In genomic region chr11:115884361-115884760, GRCm38 (mm10) we compare ENCODE assay signal across 30 mouse cellular contexts. TPM values are rescaled to one million over a fixed set of nuclear protein-coding genes. Genes with fewer than 3 reads are reported as not detected.
A peak's percentile ranks its signal among the peaks of the same experiment; 100 is the strongest.
DNase-seq lines count a peak whose midpoint lies in the region; ATAC-seq and TF ChIP-seq lines count a peak whose summit lies in the region.
"Had no signal": no experiment of that assay in that cellular context is flagged by ENCODE, and none has a peak within 500 bp of the region (broad histone marks: within the 10 kb centered on the region; RNA-seq: fewer than 3 reads in every experiment).

No protein-coding gene starts in this region.

- intact Hi-C loops in heart, postnatal 14 days (cut with DNase I) = no loop called here

- DNase-seq in kidney, adult 9 months = peak; percentile 73
- DNase-seq in kidney, postnatal 14 days = no peak
- DNase-seq in R1 (ENCODE audit: low read depth, low spot score) = peak; percentile 75
- no peak for DNase-seq in lung, adult 18-20 months
- DNase-seq in heart, postnatal 14 days = no peak
- DNase-seq: adrenal gland, postnatal 36 days; cerebellum, adult 18-20 months; cerebellum, postnatal 10 days; gastrocnemius, postnatal 14 days; layer of hippocampus, postnatal 36 days; liver, embryonic 13.5 days; lung, adult 2 months; lung, postnatal 10 days; midbrain, embryonic 14.5 days; thymus, adult 18-20 months; thymus, postnatal 25 days had no signal

- whole genome bisulfite sequencing in small intestine, adult 2 months = 49% methylated on average over 3 of the region's 3 CpGs

- no peak for TF ChIP-seq POLR2A in small intestine, adult 2 months (IDR thresholded peaks at IDR 0.05; ENCODE audit: low read depth, low read length)

- no peak for ATAC-seq in erythroid progenitor cell, adult 5-6 weeks (replicated peaks; ENCODE audit: low FRiP score, poor library complexity, severe bottlenecking)
- ATAC-seq: CD4-positive, CD25-positive, alpha-beta regulatory T cell, adult 4 months; forebrain, embryonic 13.5 days; hindbrain, embryonic 16.5 days had no signal

- H3K27me3 ChIP-seq in small intestine, adult 2 months (ENCODE audit: control insufficient read depth, insufficient read depth, low read length) = no peaks in the 10 kb centered on the region

- TF ChIP-seq CTCF in small intestine, adult 2 months (IDR thresholded peaks at IDR 0.05; ENCODE audit: extremely low read depth, insufficient read length, insufficient replicate concordance, low read depth, low read length) = no peak

- peak overlapping the region; percentile 34; the same call in 1 of the 2 replicates for H3K27ac ChIP-seq in small intestine, adult 2 months (ENCODE audit: insufficient read depth, low read depth, low read length)
- H3K27ac ChIP-seq: forebrain, embryonic 13.5 days; limb, embryonic 10.5 days; limb, embryonic 15.5 days; liver, embryonic 13.5 days; stomach, embryonic 15.5 days had no signal

- peaks cover 22% of the 10 kb centered on the region for H3K4me1 ChIP-seq in small intestine, adult 2 months (ENCODE audit: control insufficient read depth, insufficient read depth, insufficient read length, low read length)
- H3K4me1 ChIP-seq: forebrain, embryonic 13.5 days; limb, embryonic 15.5 days; stomach, embryonic 15.5 days had no signal

- H3K36me3 ChIP-seq in small intestine, adult 2 months (ENCODE audit: control insufficient read depth, insufficient read depth, low read length) = peaks cover 88% of the 10 kb centered on the region
- H3K36me3 ChIP-seq: G1E; limb, embryonic 10.5 days; limb, embryonic 15.5 days; liver, embryonic 13.5 days; stomach, embryonic 15.5 days had no signal

- H3K4me3 ChIP-seq in small intestine, adult 2 months (ENCODE audit: low read depth, low read length) = no peak overlapping the region
- H3K4me3 ChIP-seq: forebrain, embryonic 13.5 days; limb, embryonic 10.5 days; limb, embryonic 15.5 days; liver, embryonic 13.5 days; stomach, embryonic 15.5 days had no signal

RNA-seq across cellular contexts. Expression of gene Smim5, which starts 15.4 kb away (rescaled TPM):
- polyA plus RNA-seq in small intestine, adult 2 months (2012; rRNA removed) = 0.72 and 2.2 TPM in 2 replicates
- 37.7 and 44.7 TPM in 2 replicates for total RNA-seq in erythroid progenitor cell, adult 5-6 weeks (2015; ENCODE audit: low replicate concordance)
- 27.1 and 64.4 TPM in 2 replicates for total RNA-seq in erythroid progenitor cell, adult 5-6 weeks (2017; ENCODE audit: low replicate concordance)
- 10 to 100 TPM; 19.6 to 20.4 TPM for total RNA-seq in heart, postnatal 14 days (2021)

RNA-seq across cellular contexts. Expression of gene Myo15b, which starts 26.2 kb away (rescaled TPM):
- polyA plus RNA-seq in small intestine, adult 2 months (2012; rRNA removed) = 539 and 1,655 TPM in 2 replicates
- total RNA-seq in erythroid progenitor cell, adult 5-6 weeks (2015; ENCODE audit: low replicate concordance) = not detected in 2 replicates
- not detected in 2 replicates for total RNA-seq in erythroid progenitor cell, adult 5-6 weeks (2017; ENCODE audit: low replicate concordance)
- under 1 TPM; 0.07 to 0.14 TPM for total RNA-seq in heart, postnatal 14 days (2021)
- total RNA-seq: adrenal gland, adult 18-20 months; monocyte, adult 5-6 weeks had no signal
- polyA plus RNA-seq: CD4-positive, CD25-positive, alpha-beta regulatory T cell, adult 4 months; midbrain, embryonic 14.5 days had no signal

RNA-seq across cellular contexts. Expression of gene Smim6, which starts 27.5 kb away (rescaled TPM):
- 8.8 and 9.7 TPM in 2 replicates for polyA plus RNA-seq in small intestine, adult 2 months (2012; rRNA removed)
- 4.3 and 15.1 TPM in 2 replicates for total RNA-seq in erythroid progenitor cell, adult 5-6 weeks (2015; ENCODE audit: low replicate concordance)
- total RNA-seq in erythroid progenitor cell, adult 5-6 weeks (2017; ENCODE audit: low replicate concordance) = 0.23 and 6.4 TPM in 2 replicates
- under 1 TPM; 0.22 to 0.48 TPM for total RNA-seq in heart, postnatal 14 days (2021)
- total RNA-seq: adrenal gland, adult 18-20 months; adrenal gland, postnatal 36 days; gastrocnemius, postnatal 14 days; layer of hippocampus, postnatal 36 days; left cerebral cortex, postnatal 10 days; monocyte, adult 5-6 weeks had no signal
- polyA plus RNA-seq: brain, embryonic 14.5 days; cortical plate, adult 2 months; G1E had no signal

RNA-seq across cellular contexts. Expression of gene Sap30bp, which starts 48.7 kb away (rescaled TPM):
- 15.2 and 27.1 TPM in 2 replicates for polyA plus RNA-seq in small intestine, adult 2 months (2012; rRNA removed)
- total RNA-seq in erythroid progenitor cell, adult 5-6 weeks (2015; ENCODE audit: low replicate concordance) = 16.6 and 17.6 TPM in 2 replicates
- 224 and 296 TPM in 2 replicates for total RNA-seq in erythroid progenitor cell, adult 5-6 weeks (2017; ENCODE audit: low replicate concordance)
- total RNA-seq in heart, postnatal 14 days (2021) = 10 to 100 TPM; 20.6 to 23.8 TPM

RNA-seq across cellular contexts. Expression of gene Recql5, which starts 48.9 kb away (rescaled TPM):
- 5.8 and 9.2 TPM in 2 replicates for polyA plus RNA-seq in small intestine, adult 2 months (2012; rRNA removed)
- total RNA-seq in erythroid progenitor cell, adult 5-6 weeks (2015; ENCODE audit: low replicate concordance) = 16.3 and 17.7 TPM in 2 replicates
- 13.8 and 33.5 TPM in 2 replicates for total RNA-seq in erythroid progenitor cell, adult 5-6 weeks (2017; ENCODE audit: low replicate concordance)
- total RNA-seq in heart, postnatal 14 days (2021) = 1 to 10 TPM; 7.1 to 8.9 TPM

Comparison
In these comparisons a context has a peak if more than half of its experiments do, and no peak if none do; other contexts are left out.
1. DNase-seq: peak in kidney, adult 9 months (single experiment) and R1 (single experiment); none in kidney, postnatal 14 days (single experiment), lung, adult 18-20 months (0 of 2) and heart, postnatal 14 days (0 of 2).